Mouse (Mus musculus) stomach, postnatal 0 days (tissue): Measurements from ENCODE around the gene Krt81. TPM values are rescaled to one million over a fixed set of nuclear protein-coding genes. Genes with fewer than 3 reads are reported as not detected.

Experiments used
- ATAC-seq: fragments of 200-750 bp; cut with Nextera tagmentation; 2 replicates; pipeline ENCODE4 v1.8.0; 2017; ENCODE audit not compliant: low FRiP score, low TSS enrichment
- DNase-seq: peaks from one replicate; pipeline ENCODE4 v3.0.0-alpha.2; 2016; ENCODE audit warnings: low spot score
- H3K27ac ChIP-seq: fragments of 300-500 bp; sonication (generic); replicated peaks from 2 replicates; pipeline ENCODE4 v1.5.1; 2014; ENCODE audit warnings: mild to moderate bottlenecking, control low read depth
- H3K27me3 ChIP-seq: fragments of 300-500 bp; sonication (generic); 2 replicates; pipeline ENCODE4 v1.6.1; 2014; ENCODE audit warnings: low read length; ENCODE audit not compliant: control insufficient read depth, insufficient read depth
- H3K36me3 ChIP-seq: fragments of 300-500 bp; sonication (generic); 2 replicates; pipeline ENCODE4 v1.6.1; 2014; ENCODE audit warnings: low read length, mixed read lengths; ENCODE audit not compliant: control insufficient read depth, insufficient read depth
- H3K4me1 ChIP-seq: fragments of 300-500 bp; sonication (generic); replicated peaks from 2 replicates; pipeline ENCODE4 v1.6.1; 2014; ENCODE audit warnings: antibody characterized with exemption; ENCODE audit not compliant: control insufficient read depth, insufficient read depth
- H3K4me2 ChIP-seq: fragments of 300-500 bp; sonication (generic); replicated peaks from 2 replicates; pipeline ENCODE4 v1.6.1; 2014; ENCODE audit warnings: low read depth, mild to moderate bottlenecking, control low read depth, moderate library complexity
- H3K4me3 ChIP-seq: fragments of 300-500 bp; sonication (generic); 2 replicates; pipeline ENCODE4 v1.5.1; 2014; ENCODE audit warnings: low read depth, low read length, control low read depth
- H3K9ac ChIP-seq: fragments of 300-500 bp; sonication (generic); 2 replicates; pipeline ENCODE4 v1.6.1; 2014; ENCODE audit warnings: mild to moderate bottlenecking, low read length, control low read depth, mixed read lengths
- H3K9me3 ChIP-seq: fragments of 300-500 bp; sonication (generic); 2 replicates; pipeline ENCODE4 v1.6.1; 2016; ENCODE audit warnings: low read length; ENCODE audit not compliant: control insufficient read depth
- CTCF ChIP-seq: IDR thresholded peaks from 2 replicates; pipeline ENCODE4 v1.5.1; 2016; ENCODE audit warnings: antibody characterized with exemption, low read depth, mild to moderate bottlenecking, moderate library complexity
- EP300 ChIP-seq: optimal IDR thresholded peaks from 2 replicates; pipeline ENCODE3; 2016; ENCODE audit warnings: antibody characterized with exemption
- WGBS: fragments of 180-500 bp; shearing (Covaris S2); extraction: QIAGEN DNeasy Blood & Tissue Kit; methylation state at CpG from one replicate; pipeline ENCODE4 v1.1.7; 2014; 5-methylcytosine and 5-hydroxymethylcytosine counted together
- polyA plus RNA-seq: library from polyadenylated mRNA; unstranded; fragments of >200 nt; fragmentation: Nextera tagmentation; extraction: Ambion mirVana; gene quantifications from 2 replicates; pipeline ENCODE4 v1.2.1, GENCODE M21; 2015

The Krt81 gene
- polyA plus RNA-seq, 1 experiment from 2014 or later, result not detected

DNA sequence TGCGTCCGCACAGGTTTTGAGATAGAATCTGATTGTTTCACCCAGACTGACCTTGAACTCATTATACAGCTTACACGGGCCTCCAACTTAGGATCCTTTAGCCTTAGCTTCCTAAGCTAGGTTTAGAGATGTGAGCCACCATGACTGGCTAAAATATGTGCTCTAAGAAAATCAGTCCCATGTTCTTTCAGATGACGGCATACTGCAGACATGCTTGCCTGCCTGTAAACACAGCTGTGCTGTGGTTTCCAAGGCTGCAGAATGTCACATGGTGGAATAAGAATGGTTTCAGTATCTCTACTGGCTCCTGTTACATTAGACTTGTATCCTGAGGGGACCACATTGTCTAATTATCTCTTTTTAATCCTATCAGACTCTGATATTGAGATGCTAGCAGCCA is 44.6 kb downstream of the Krt81 start:
- Histone ChIP-seq H3K4me3 (no peak overlapping the region), H3K4me1 (no peaks in the 10 kb centered on the region), H3K9ac (no peak overlapping the region), H3K36me3 (no peaks in the 10 kb centered on the region; the same call in 1 of the 2 replicates), H3K27me3 (no peaks in the 10 kb centered on the region), H3K9me3 (no peaks in the 10 kb centered on the region), H3K27ac (no peak overlapping the region), H3K4me2 (no peak overlapping the region)
- no peak for TF ChIP-seq EP300
- TF ChIP-seq CTCF, result no peak
- ATAC-seq, result no peak
- whole genome bisulfite sequencing, result 55% methylated on average over 4 of the region's 4 CpGs
- no peak for DNase-seq

DNA sequence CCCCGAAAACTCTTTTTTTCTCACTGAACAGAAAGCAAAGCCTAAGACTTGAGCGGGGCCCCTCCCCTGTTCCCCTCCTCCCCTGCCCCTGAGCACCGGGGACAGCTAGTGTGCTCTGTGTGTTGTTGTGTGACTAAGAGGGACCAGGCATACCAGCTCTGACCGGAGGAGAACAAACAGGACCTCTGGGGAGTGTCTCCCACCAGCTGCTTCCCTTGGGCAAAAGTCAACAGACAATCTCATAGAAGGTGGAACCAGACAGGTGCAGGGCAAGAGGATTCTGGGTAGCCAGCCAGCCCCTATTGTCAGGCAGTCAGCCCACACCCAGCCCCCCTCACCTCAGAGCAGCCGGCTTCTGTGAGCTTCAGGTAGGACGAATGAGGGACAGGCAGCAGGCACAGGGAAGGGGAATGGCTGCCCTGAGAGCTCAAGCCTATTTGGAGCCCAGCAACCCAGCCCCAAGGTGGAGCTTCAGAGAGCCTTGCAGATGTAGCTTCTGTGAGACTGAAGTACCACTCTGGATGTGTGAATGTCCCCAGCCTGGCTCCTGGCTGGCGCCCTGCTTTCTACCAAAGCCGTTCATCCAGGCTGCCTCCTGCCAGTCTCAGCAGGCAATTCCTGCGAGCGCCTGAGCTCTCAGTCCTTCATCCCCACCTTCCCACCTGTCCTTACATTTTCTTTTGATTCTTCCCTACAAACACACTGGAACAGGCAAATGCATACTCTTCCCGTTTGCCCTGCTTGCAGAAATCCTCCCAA is 48.6 kb downstream of the Krt81 start:
- ATAC-seq (peak; percentile 63), DNase-seq (peak; percentile 55)
- Histone ChIP-seq H3K27ac (peak overlapping the region; percentile 45; the same call in 1 of the 2 replicates), H3K9me3 (no peaks in the 10 kb centered on the region), H3K9ac (no peak overlapping the region), H3K4me1 (no peaks in the 10 kb centered on the region), H3K4me3 (no peak overlapping the region), H3K27me3 (no peaks in the 10 kb centered on the region), H3K36me3 (no peaks in the 10 kb centered on the region), H3K4me2 (no peak overlapping the region)
- 40% methylated on average over 11 of the region's 11 CpGs for WGBS
- no peak for TF ChIP-seq EP300
- no peak for TF ChIP-seq CTCF

DNA sequence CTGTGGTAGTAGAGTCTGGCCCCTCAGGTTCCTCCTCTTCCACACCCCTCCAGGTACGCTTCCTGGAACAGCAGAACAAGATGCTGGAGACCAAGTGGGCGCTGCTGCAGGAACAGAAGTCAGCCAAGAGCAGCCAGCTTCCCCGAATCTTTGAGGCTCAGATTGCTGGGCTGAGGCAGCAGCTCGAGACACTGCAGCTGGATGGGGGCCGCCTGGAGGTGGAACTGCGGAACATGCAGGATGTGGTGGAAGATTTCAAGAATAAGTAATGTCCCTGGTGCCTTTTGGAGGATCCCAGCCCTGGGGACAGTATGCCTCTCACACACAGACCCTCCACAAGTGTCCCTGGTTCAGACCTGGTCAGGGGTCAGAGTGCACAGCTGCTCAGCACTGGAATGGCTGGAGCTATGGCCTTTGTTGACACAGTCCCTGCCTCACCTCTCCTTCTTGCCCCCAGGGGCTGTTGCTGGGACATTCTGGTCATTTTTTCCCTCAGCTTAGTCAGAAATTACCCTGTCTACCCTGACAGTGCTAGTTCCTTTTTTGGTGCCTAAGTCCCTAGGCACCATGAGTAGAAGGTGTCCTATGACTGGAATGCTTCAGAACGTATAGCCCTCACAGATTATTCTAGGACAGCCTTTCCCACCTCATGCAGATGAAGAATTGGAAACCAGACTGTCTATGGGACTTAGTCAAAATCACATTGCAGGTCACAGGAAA is 49.5 kb downstream of the Krt81 start:
- ATAC-seq, result no peak
- Histone ChIP-seq H3K4me2 (peak overlapping the region; percentile 56), H3K9ac (no peak overlapping the region), H3K27me3 (no peaks in the 10 kb centered on the region), H3K4me1 (no peaks in the 10 kb centered on the region), H3K9me3 (no peaks in the 10 kb centered on the region), H3K36me3 (no peaks in the 10 kb centered on the region), H3K27ac (peak overlapping the region; percentile 35; the same call in 1 of the 2 replicates), H3K4me3 (no peak overlapping the region)
- TF ChIP-seq CTCF, result peak; percentile 57
- no peak for TF ChIP-seq EP300
- 42% methylated on average over 7 of the region's 7 CpGs for WGBS
- peak; percentile 46 for DNase-seq

DNA sequence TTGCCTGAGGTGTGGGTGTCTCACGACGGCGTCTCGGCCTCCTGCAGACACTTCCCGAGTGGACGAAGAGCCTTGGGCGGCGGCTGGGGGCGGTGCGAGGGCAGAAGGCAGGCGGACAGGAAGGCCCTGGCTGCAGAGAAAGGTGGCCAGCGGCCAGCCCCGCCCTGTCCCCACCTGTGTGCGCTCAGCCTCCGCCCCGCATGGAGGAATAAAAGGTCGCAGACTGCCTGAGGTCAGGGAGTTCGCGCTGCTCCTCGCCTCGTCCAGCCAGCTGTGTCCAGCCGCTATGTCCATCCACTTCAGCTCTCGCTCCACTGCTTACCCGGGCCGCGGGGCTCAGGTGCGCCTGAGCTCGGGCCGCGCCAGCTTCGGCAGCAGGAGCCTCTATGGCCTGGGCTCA is 51.4 kb downstream of the Krt81 start:
- peak overlapping the region; percentile 36 for H3K4me3 ChIP-seq
- H3K9ac ChIP-seq, result peak overlapping the region; percentile 61
- H3K4me1 ChIP-seq, result no peaks in the 10 kb centered on the region
- peak overlapping the region; percentile 56 for H3K4me2 ChIP-seq
- peak; percentile 82 for ATAC-seq
- peak; percentile 88 for DNase-seq
- H3K27me3 ChIP-seq, result no peaks in the 10 kb centered on the region
- H3K27ac ChIP-seq, result peak overlapping the region; percentile 77
- 25% methylated on average over 31 of the region's 31 CpGs for WGBS
- no peaks in the 10 kb centered on the region for H3K9me3 ChIP-seq
- TF ChIP-seq EP300 (no peak), CTCF (no peak)
- no peaks in the 10 kb centered on the region for H3K36me3 ChIP-seq

DNA sequence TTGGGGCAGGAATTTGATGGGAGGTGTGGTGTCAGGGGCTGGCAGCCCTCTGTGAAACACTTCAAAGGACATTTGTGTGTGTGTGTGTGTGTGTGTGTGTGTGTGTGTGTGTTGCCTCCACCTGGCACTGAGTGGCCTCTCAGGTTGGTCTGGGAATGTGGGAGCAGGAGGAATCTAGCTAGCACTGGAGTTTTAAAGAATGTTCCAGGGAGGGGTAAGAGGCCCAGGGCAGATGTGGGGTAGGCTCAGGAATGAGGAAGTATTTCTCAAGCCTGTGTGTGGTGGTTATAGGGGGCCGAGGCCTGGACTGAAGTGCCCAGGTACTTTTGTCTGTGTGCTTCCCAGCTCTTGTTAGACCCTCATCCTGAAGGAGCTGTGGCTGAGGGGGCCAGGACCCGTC is 52.8 kb downstream of the Krt81 start, which contains the start of gene Krt7:
TSS of gene Krt7 (plus strand) at position 269 of the 400 bp plus-strand sequence.
- no peaks in the 10 kb centered on the region for H3K27me3 ChIP-seq
- peak within 1 kb of the TSS; percentile 77 for H3K27ac ChIP-seq
- DNase-seq (peak; percentile 56), ATAC-seq (peak; percentile 61)
- peak within 1 kb of the TSS; percentile 61 for H3K9ac ChIP-seq
- no peaks in the 10 kb centered on the region for H3K36me3 ChIP-seq
- peak within 1 kb of the TSS; percentile 36 for H3K4me3 ChIP-seq
- peak within 1 kb of the TSS; percentile 56 for H3K4me2 ChIP-seq
- TF ChIP-seq CTCF (no peak), EP300 (no peak)
- H3K9me3 ChIP-seq, result no peaks in the 10 kb centered on the region
- 32% methylated on average over 2 of the region's 2 CpGs for WGBS
- H3K4me1 ChIP-seq, result no peaks in the 10 kb centered on the region

Other genes with a start within 250 kb of the Krt81 start
- gene Grasp, start 239.6 kb downstream of the Krt81 start, polyA plus RNA-seq, result 2.0 TPM in 2 replicates
- 9.4 and 17.1 TPM in 2 replicates for gene Nr4a1, start 209.5 kb downstream of the Krt81 start, polyA plus RNA-seq
- 49.3 and 50.4 TPM in 2 replicates for gene Atg101, start 179.5 kb downstream of the Krt81 start, polyA plus RNA-seq
- 2.4 TPM in 2 replicates for gene 6030408B16Rik, start 170.5 kb downstream of the Krt81 start, polyA plus RNA-seq
- gene Krt80, start 93.6 kb downstream of the Krt81 start, polyA plus RNA-seq, result 63.0 and 75.8 TPM in 2 replicates
- 191 and 207 TPM in 2 replicates for gene Krt7, start 52.7 kb downstream of the Krt81 start, polyA plus RNA-seq
- gene Krt87, start 24.9 kb downstream of the Krt81 start, polyA plus RNA-seq, result 0.23 and 0.24 TPM in 2 replicates
- 0.15 TPM in 1 of 2 replicates, not detected in the other for gene Krt88, start 16.0 kb downstream of the Krt81 start, polyA plus RNA-seq
- gene Krt86, start 9.7 kb upstream of the Krt81 start, polyA plus RNA-seq, result 0.05 TPM in 1 of 2 replicates, not detected in the other
- 0.16 TPM in 1 of 2 replicates, not detected in the other for gene Krt83, start 27.8 kb upstream of the Krt81 start, polyA plus RNA-seq
- gene Gm49425, start 53.5 kb upstream of the Krt81 start, polyA plus RNA-seq, result not detected in 2 replicates
- gene Krt84, start 69.1 kb upstream of the Krt81 start, polyA plus RNA-seq, result 0.10 and 0.15 TPM in 2 replicates
- 0.06 TPM in 1 of 2 replicates, not detected in the other for gene Krt82, start 86.9 kb upstream of the Krt81 start, polyA plus RNA-seq
- 0.18 and 0.21 TPM in 2 replicates for gene Krt90, start 99.2 kb upstream of the Krt81 start, polyA plus RNA-seq
- 0.57 and 0.94 TPM in 2 replicates for gene Krt75, start 110.2 kb upstream of the Krt81 start, polyA plus RNA-seq
- gene Gm5414, start 164.4 kb upstream of the Krt81 start, polyA plus RNA-seq, result not detected in 2 replicates
- gene Gm5478, start 183.6 kb upstream of the Krt81 start, polyA plus RNA-seq, result 0.10 TPM in 1 of 2 replicates, not detected in the other
- 3.3 and 4.7 TPM in 2 replicates for gene Krt6b, start 216.5 kb upstream of the Krt81 start, polyA plus RNA-seq
- gene Krt6a, start 230.6 kb upstream of the Krt81 start, polyA plus RNA-seq, result 30.7 and 42.9 TPM in 2 replicates
- gene Krt5, start 249.1 kb upstream of the Krt81 start, polyA plus RNA-seq, result 504 and 557 TPM in 2 replicates